Mouse (Mus musculus) intestine, embryonic 15.5 days (tissue): ENCODE results near the gene Srrm4. TPM values are rescaled to one million over a fixed set of nuclear protein-coding genes. Genes with fewer than 3 reads are reported as not detected.
"Not testable (repeated sequence)": the region's sequence is repeated elsewhere in the genome, so short reads cannot be mapped to it uniquely, and the experiment has no call there.

Experiments used
- ATAC-seq: fragments of 200-750 bp; cut with Nextera tagmentation; 2 replicates; pipeline ENCODE4 v1.8.0; 2017; ENCODE audit warnings: moderate TSS enrichment, moderate library complexity
- H3K27ac ChIP-seq: fragments of 300-500 bp; sonication (generic); 2 replicates; pipeline ENCODE4 v1.5.1; 2015; ENCODE audit warnings: mild to moderate bottlenecking, inconsistent platforms
- H3K27me3 ChIP-seq: fragments of 300-500 bp; sonication (generic); replicated peaks from 2 replicates; pipeline ENCODE4 v1.6.1; 2015; ENCODE audit warnings: inconsistent platforms
- H3K36me3 ChIP-seq: fragments of 300-500 bp; sonication (generic); 2 replicates; pipeline ENCODE4 v1.6.1; 2015; ENCODE audit warnings: inconsistent platforms
- H3K4me1 ChIP-seq: fragments of 300-500 bp; sonication (generic); replicated peaks from 2 replicates; pipeline ENCODE4 v1.6.1; 2015; ENCODE audit warnings: inconsistent platforms
- H3K4me2 ChIP-seq: fragments of 300-500 bp; sonication (generic); replicated peaks from 2 replicates; pipeline ENCODE4 v1.6.1; 2015; ENCODE audit warnings: mild to moderate bottlenecking, inconsistent platforms
- H3K4me3 ChIP-seq: fragments of 300-500 bp; sonication (generic); replicated peaks from 2 replicates; pipeline ENCODE4 v1.5.1; 2015; ENCODE audit warnings: inconsistent platforms
- H3K9ac ChIP-seq: fragments of 300-500 bp; sonication (generic); 2 replicates; pipeline ENCODE4 v1.6.1; 2015; ENCODE audit warnings: inconsistent platforms
- H3K9me3 ChIP-seq: fragments of 300-500 bp; sonication (generic); 2 replicates; pipeline ENCODE4 v1.6.1; 2016; ENCODE audit warnings: inconsistent platforms
- WGBS: fragments of 180-500 bp; shearing (Covaris S2); methylation state at CpG from one replicate; pipeline ENCODE4 v1.1.7; 2015; 5-methylcytosine and 5-hydroxymethylcytosine counted together
- polyA plus RNA-seq: library from polyadenylated mRNA; unstranded; fragments of >200 nt; fragmentation: Nextera tagmentation; extraction: Ambion mirVana; gene quantifications from 2 replicates; pipeline ENCODE4 v1.2.1, GENCODE M21; 2015

The Srrm4 gene
- polyA plus RNA-seq, 1 experiment from 2014 or later, result 1.5 TPM

GRCm38 (mm10) chr5:116446552-116446951 is 145.1 kb downstream of the Srrm4 start:
- H3K9ac ChIP-seq, result no peak overlapping the region
- no peak overlapping the region for H3K4me3 ChIP-seq
- no peaks in the 10 kb centered on the region for H3K9me3 ChIP-seq
- no peak overlapping the region for H3K27ac ChIP-seq
- 44% methylated on average over 23 of the region's 23 CpGs for WGBS
- 0 out of 2 replicates have a peak overlapping the region, but pooled peaks have one; percentile 11 for H3K4me2 ChIP-seq
- H3K4me1 ChIP-seq, result no peaks in the 10 kb centered on the region
- peaks cover 5% of the 10 kb centered on the region; the same call in 1 of the 2 replicates for H3K27me3 ChIP-seq
- ATAC-seq, result no peak
- H3K36me3 ChIP-seq, result no peaks in the 10 kb centered on the region

- Histone ChIP-seq H3K27me3 (peaks cover 5% of the 10 kb centered on the region; the same call in 1 of the 2 replicates), H3K36me3 (no peaks in the 10 kb centered on the region), H3K9me3 (no peaks in the 10 kb centered on the region), H3K27ac (no peak overlapping the region), H3K9ac (no peak overlapping the region), H3K4me1 (no peaks in the 10 kb centered on the region), H3K4me2 (no peak overlapping the region), H3K4me3 (no peak overlapping the region)
- WGBS, result 48% methylated on average over 10 of the region's 10 CpGs
- no peak for ATAC-seq
Observed at GRCm38 (mm10) chr5:116445634-116446367, 145.8 kb downstream of the Srrm4 start.

GRCm38 (mm10) chr5:116444517-116444916 is 147.1 kb downstream of the Srrm4 start:
- H3K27ac ChIP-seq, result no peak overlapping the region
- no peaks in the 10 kb centered on the region for H3K36me3 ChIP-seq
- H3K9ac ChIP-seq, result no peak overlapping the region
- no peak overlapping the region for H3K4me3 ChIP-seq
- 52% methylated on average over 27 of the region's 27 CpGs for WGBS
- H3K27me3 ChIP-seq, result peaks cover 5% of the 10 kb centered on the region; the same call in 1 of the 2 replicates
- H3K4me2 ChIP-seq, result no peak overlapping the region
- H3K9me3 ChIP-seq, result no peaks in the 10 kb centered on the region
- no peak for ATAC-seq
- no peaks in the 10 kb centered on the region for H3K4me1 ChIP-seq

GRCm38 (mm10) chr5:116443459-116443940 is 148.1 kb downstream of the Srrm4 start:
- no peak overlapping the region for H3K4me2 ChIP-seq
- H3K4me1 ChIP-seq, result no peaks in the 10 kb centered on the region
- WGBS, result 78% methylated on average over 8 of the region's 8 CpGs
- H3K4me3 ChIP-seq, result no peak overlapping the region
- peaks cover 5% of the 10 kb centered on the region; the same call in 1 of the 2 replicates for H3K27me3 ChIP-seq
- no peak overlapping the region for H3K9ac ChIP-seq
- ATAC-seq, result no peak
- no peaks in the 10 kb centered on the region for H3K9me3 ChIP-seq
- H3K27ac ChIP-seq, result no peak overlapping the region
- H3K36me3 ChIP-seq, result no peaks in the 10 kb centered on the region

- peaks cover 5% of the 10 kb centered on the region; the same call in 1 of the 2 replicates for H3K27me3 ChIP-seq
- no peak overlapping the region for H3K27ac ChIP-seq
- no peak overlapping the region for H3K4me2 ChIP-seq
- no peaks in the 10 kb centered on the region for H3K36me3 ChIP-seq
- H3K9ac ChIP-seq, result no peak overlapping the region
- WGBS, result 74% methylated on average over 7 of the region's 7 CpGs
- H3K9me3 ChIP-seq, result no peaks in the 10 kb centered on the region
- no peak overlapping the region for H3K4me3 ChIP-seq
- ATAC-seq, result no peak
- no peaks in the 10 kb centered on the region for H3K4me1 ChIP-seq
Observed at GRCm38 (mm10) chr5:116442697-116443458, 148.7 kb downstream of the Srrm4 start.

- Histone ChIP-seq H3K4me1 (no peaks in the 10 kb centered on the region), H3K27ac (no peak overlapping the region), H3K36me3 (no peaks in the 10 kb centered on the region), H3K4me3 (no peak overlapping the region), H3K4me2 (no peak overlapping the region), H3K9ac (no peak overlapping the region), H3K27me3 (peaks cover 5% of the 10 kb centered on the region; the same call in 1 of the 2 replicates), H3K9me3 (no peaks in the 10 kb centered on the region)
- WGBS, result 73% methylated on average over 4 of the region's 4 CpGs
- no peak for ATAC-seq
Observed at GRCm38 (mm10) chr5:116440251-116440650, 151.4 kb downstream of the Srrm4 start.

GRCm38 (mm10) chr5:116438328-116438727 is 153.3 kb downstream of the Srrm4 start:
- H3K27me3 ChIP-seq, result no peaks in the 10 kb centered on the region
- H3K9ac ChIP-seq, result no peak overlapping the region
- H3K4me3 ChIP-seq, result no peak overlapping the region
- H3K36me3 ChIP-seq, result no peaks in the 10 kb centered on the region
- no peak for ATAC-seq
- no peak overlapping the region for H3K27ac ChIP-seq
- WGBS, result 55% methylated on average over 4 of the region's 4 CpGs
- H3K9me3 ChIP-seq, result no peaks in the 10 kb centered on the region
- no peak overlapping the region for H3K4me2 ChIP-seq
- H3K4me1 ChIP-seq, result no peaks in the 10 kb centered on the region

- no peak overlapping the region for H3K4me2 ChIP-seq
- no peaks in the 10 kb centered on the region for H3K27me3 ChIP-seq
- H3K4me3 ChIP-seq, result no peak overlapping the region
- no peak for ATAC-seq
- H3K27ac ChIP-seq, result no peak overlapping the region
- no peaks in the 10 kb centered on the region for H3K36me3 ChIP-seq
- H3K4me1 ChIP-seq, result no peaks in the 10 kb centered on the region
- no peak overlapping the region for H3K9ac ChIP-seq
- H3K9me3 ChIP-seq, result no peaks in the 10 kb centered on the region
Observed at GRCm38 (mm10) chr5:116436117-116436516, 155.5 kb downstream of the Srrm4 start.

GRCm38 (mm10) chr5:116434976-116435850 is 156.4 kb downstream of the Srrm4 start:
- ATAC-seq, result no peak
- WGBS, result 59% methylated on average over 13 of the region's 13 CpGs
- Histone ChIP-seq H3K4me3 (no peak overlapping the region), H3K9ac (no peak overlapping the region), H3K4me2 (no peak overlapping the region), H3K27ac (no peak overlapping the region), H3K36me3 (no peaks in the 10 kb centered on the region), H3K27me3 (no peaks in the 10 kb centered on the region), H3K4me1 (no peaks in the 10 kb centered on the region), H3K9me3 (no peaks in the 10 kb centered on the region)

- Histone ChIP-seq H3K36me3 (no peaks in the 10 kb centered on the region), H3K4me2 (no peak overlapping the region), H3K4me1 (no peaks in the 10 kb centered on the region), H3K4me3 (no peak overlapping the region), H3K27me3 (no peaks in the 10 kb centered on the region), H3K27ac (no peak overlapping the region), H3K9ac (no peak overlapping the region), H3K9me3 (no peaks in the 10 kb centered on the region)
- ATAC-seq, result no peak
- WGBS, result 61% methylated on average over 7 of the region's 7 CpGs
Observed at GRCm38 (mm10) chr5:116432871-116433270, 158.7 kb downstream of the Srrm4 start.

- no peak overlapping the region for H3K4me2 ChIP-seq
- H3K4me3 ChIP-seq, result no peak overlapping the region
- H3K27me3 ChIP-seq, result no peaks in the 10 kb centered on the region
- H3K36me3 ChIP-seq, result no peaks in the 10 kb centered on the region
- no peaks in the 10 kb centered on the region for H3K9me3 ChIP-seq
- WGBS, result 84% methylated on average over 2 of the region's 2 CpGs
- H3K4me1 ChIP-seq, result peaks cover 14% of the 10 kb centered on the region
- H3K27ac ChIP-seq, result no peak overlapping the region
- no peak overlapping the region for H3K9ac ChIP-seq
- no peak for ATAC-seq
Observed at GRCm38 (mm10) chr5:116426701-116427100, 164.9 kb downstream of the Srrm4 start.

GRCm38 (mm10) chr5:116425709-116426108 is 165.9 kb downstream of the Srrm4 start:
- H3K27ac ChIP-seq, H3K4me2 ChIP-seq, H3K27me3 ChIP-seq, H3K4me3 ChIP-seq, H3K36me3 ChIP-seq, ATAC-seq, H3K9me3 ChIP-seq, H3K9ac ChIP-seq: not testable (repeated sequence)
- H3K4me1 ChIP-seq, result peaks cover 18% of the 10 kb centered on the region
- 71% methylated on average over 3 of the region's 3 CpGs for WGBS
